Mouse (Mus musculus) E14TG2a.4 (cell line): ENCODE results near the gene Pou2f1.

Experiments used
- CTCF ChIP-seq: conservative IDR thresholded peaks from 2 replicates; pipeline ENCODE4 v1.5.1; 2014; ENCODE audit warnings: low read length
- POU5F1 ChIP-seq: IDR thresholded peaks from 2 replicates; pipeline ENCODE4 v1.6.1; 2014; ENCODE audit warnings: low read length, borderline replicate concordance

GRCm38 (mm10) chr1:166035045-166035444 is 32.6 kb upstream of the Pou2f1 start:
- TF ChIP-seq CTCF (no peak), POU5F1 (no peak)
